Mouse (Mus musculus) myocyte (in vitro differentiated cells): ENCODE results near the gene Layn.

Experiments used
- CEBPB ChIP-seq: IDR thresholded peaks from 2 replicates; pipeline ENCODE4 v1.6.1; 2011; ENCODE audit warnings: mild to moderate bottlenecking, moderate library complexity; ENCODE audit not compliant: poor library complexity, insufficient read depth, severe bottlenecking
- E2F4 ChIP-seq: IDR thresholded peaks from one replicate; pipeline ENCODE4 v1.6.1; 2011; ENCODE audit warnings: mild to moderate bottlenecking, control low read depth, moderate library complexity; ENCODE audit not compliant: insufficient read depth
- MAX ChIP-seq: IDR thresholded peaks from one replicate; pipeline ENCODE4 v1.6.1; 2011; ENCODE audit warnings: low read depth, mild to moderate bottlenecking, control low read depth
- MYOD1 ChIP-seq, 3 experiments: IDR thresholded peaks; one replicate each; pipeline ENCODE4 v1.6.1; 2011; ENCODE audit warnings: control low read depth in 2 of 3, low read depth in 2 of 3, mild to moderate bottlenecking in 2 of 3, moderate library complexity in 1 of 3; ENCODE audit not compliant: insufficient read length in 2 of 3, control insufficient read depth in 1 of 3
- MYOG ChIP-seq, 3 experiments: IDR thresholded peaks; one replicate each; pipeline ENCODE4 v1.6.1; 2011; ENCODE audit warnings: control low read depth in 2 of 3, low read depth in 2 of 3, mild to moderate bottlenecking in 2 of 3; ENCODE audit not compliant: insufficient read length in 2 of 3, control insufficient read depth in 1 of 3, insufficient read depth in 1 of 3
- POLR2A ChIP-seq: IDR thresholded peaks from one replicate; pipeline ENCODE4 v1.6.1; 2011; ENCODE audit warnings: low read depth, mild to moderate bottlenecking, control low read depth, moderate library complexity; ENCODE audit not compliant: insufficient read length
- POLR2AphosphoS2 ChIP-seq: IDR thresholded peaks from one replicate; pipeline ENCODE4 v1.6.1; 2011; ENCODE audit warnings: low read depth, control low read depth; ENCODE audit not compliant: insufficient read length
- REST ChIP-seq: IDR thresholded peaks from one replicate; pipeline ENCODE4 v1.6.1; 2011; ENCODE audit warnings: mild to moderate bottlenecking, control low read depth, moderate library complexity; ENCODE audit not compliant: insufficient read depth, insufficient read length
- TCF12 ChIP-seq: IDR thresholded peaks from one replicate; pipeline ENCODE4 v1.6.1; 2011; ENCODE audit warnings: mild to moderate bottlenecking, control low read depth; ENCODE audit not compliant: poor library complexity, insufficient read depth, severe bottlenecking
- TCF3 ChIP-seq: IDR thresholded peaks from one replicate; pipeline ENCODE4 v1.6.1; 2011; ENCODE audit warnings: low read depth, control low read depth; ENCODE audit not compliant: insufficient read length
- USF1 ChIP-seq: IDR thresholded peaks from one replicate; pipeline ENCODE4 v1.6.1; 2011; ENCODE audit warnings: low read depth, mild to moderate bottlenecking, control low read depth, moderate library complexity

DNA sequence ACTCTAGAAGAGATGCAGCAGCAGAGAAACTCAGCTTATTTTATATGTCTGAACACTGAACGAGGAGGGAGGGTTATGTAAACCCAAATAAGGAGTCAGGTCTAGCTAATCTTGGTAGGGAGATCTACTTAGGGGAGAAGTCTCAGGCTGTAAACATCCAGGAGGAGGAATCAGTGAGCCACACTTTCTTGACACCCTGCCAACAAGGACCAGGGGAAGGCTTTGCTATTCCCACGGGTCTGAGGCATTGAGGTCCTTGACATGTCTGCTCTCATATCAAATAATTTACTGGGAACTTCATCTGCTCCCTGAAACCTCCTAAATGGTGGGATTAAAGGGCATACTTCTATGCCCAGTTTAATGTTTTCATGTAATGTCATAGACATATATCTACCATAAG, 19.4 kb upstream of the Layn start:
- no peak for TF ChIP-seq POLR2A
- TF ChIP-seq REST: no peak
- TF ChIP-seq E2F4: no peak
- TF ChIP-seq POLR2AphosphoS2: no peak
- TF ChIP-seq USF1: no peak
- TF ChIP-seq MYOG (IDR thresholded peaks at IDR 0.05; ENCODE audit: control insufficient read depth in 1 of 3, insufficient read depth in 1 of 3, insufficient read length in 2 of 3, low read depth in 2 of 3): no peak
- TF ChIP-seq MAX: no peak
- TF ChIP-seq TCF3: no peak
- TF ChIP-seq MYOD1 (IDR thresholded peaks at IDR 0.05; ENCODE audit: control insufficient read depth in 1 of 3, insufficient read length in 2 of 3, low read depth in 2 of 3): no peak
- TF ChIP-seq TCF12: no peak
- TF ChIP-seq CEBPB: no peak
